Mouse (Mus musculus): ENCODE results near the gene Bhlhe41.

GRCm38 (mm10) chr6:145845611-145846010 lies 19.7 kb downstream of the Bhlhe41 start:
- TF ChIP-seq CTCF (IDR thresholded peaks at IDR 0.05) (no peak), POLR2A (IDR thresholded peaks at IDR 0.05; ENCODE audit: insufficient read depth, low read depth, low read length) (no peak), EP300 (IDR thresholded peaks at IDR 0.05; ENCODE audit: insufficient read depth, low read depth, low read length) (no peak)

Data from heart, adult 2 months (tissue).